Mouse (Mus musculus) liver, postnatal 0 days (tissue): ENCODE measurements around the gene Zfp292. TPM values are rescaled to one million over a fixed set of nuclear protein-coding genes. Genes with fewer than 3 reads are reported as not detected.
A peak's percentile ranks its signal among the peaks of the same experiment; 100 is the strongest.

Source experiments
- ATAC-seq: fragments of 200-750 bp; cut with Nextera tagmentation; 2 replicates; pipeline ENCODE4 v1.8.0; 2017; ENCODE audit warnings: mild to moderate bottlenecking, moderate library complexity
- DNase-seq: peaks from one replicate; pipeline ENCODE4 v3.0.0-alpha.2; 2016
- H3K27ac ChIP-seq: fragments of 300-500 bp; sonication (generic); 2 replicates; pipeline ENCODE4 v1.5.1; 2014; ENCODE audit warnings: antibody characterized with exemption, moderate library complexity, mild to moderate bottlenecking, low read depth
- H3K27me3 ChIP-seq: fragments of 300-500 bp; sonication (generic); 2 replicates; pipeline ENCODE4 v1.6.1; 2014; ENCODE audit warnings: low read length, control low read depth, mixed read lengths; ENCODE audit not compliant: insufficient read depth
- H3K36me3 ChIP-seq: fragments of 300-500 bp; sonication (generic); replicated peaks from 2 replicates; pipeline ENCODE4 v1.6.1; 2014; ENCODE audit warnings: mild to moderate bottlenecking, control low read depth, low read length, moderate library complexity, mixed read lengths; ENCODE audit not compliant: insufficient read depth
- H3K4me1 ChIP-seq: fragments of 300-500 bp; sonication (generic); 2 replicates; pipeline ENCODE4 v1.6.1; 2014; ENCODE audit warnings: antibody characterized with exemption, mild to moderate bottlenecking, control low read depth; ENCODE audit not compliant: insufficient read depth
- H3K4me2 ChIP-seq: fragments of 300-500 bp; sonication (generic); 2 replicates; pipeline ENCODE4 v1.6.1; 2014; ENCODE audit warnings: low read depth, mild to moderate bottlenecking, low read length, moderate library complexity, mixed read lengths
- H3K4me3 ChIP-seq: fragments of 300-500 bp; sonication (generic); 2 replicates; pipeline ENCODE4 v1.5.1; 2014; ENCODE audit warnings: low read depth, low read length
- H3K9ac ChIP-seq: fragments of 300-500 bp; sonication (generic); replicated peaks from 2 replicates; pipeline ENCODE4 v1.6.1; 2014; ENCODE audit warnings: mild to moderate bottlenecking, moderate library complexity
- H3K9me3 ChIP-seq: fragments of 300-500 bp; sonication (generic); 2 replicates; pipeline ENCODE4 v1.6.1; 2016; ENCODE audit warnings: mild to moderate bottlenecking, control low read depth, low read length, mixed read lengths
- CTCF ChIP-seq: sonication (generic); IDR thresholded peaks from 2 replicates; pipeline ENCODE4 v1.5.1; 2016; ENCODE audit warnings: antibody characterized with exemption, low read depth
- EP300 ChIP-seq: IDR thresholded peaks from 2 replicates; pipeline ENCODE4 v1.6.1; 2016; ENCODE audit warnings: antibody characterized with exemption, low read depth, mild to moderate bottlenecking
- WGBS: fragments of 180-500 bp; shearing (Covaris S2); extraction: QIAGEN DNeasy Blood & Tissue Kit; methylation state at CpG from one replicate; pipeline ENCODE4 v1.1.7; 2014; ENCODE audit not compliant: insufficient replicate concordance; 5-methylcytosine and 5-hydroxymethylcytosine counted together
- polyA plus RNA-seq: library from polyadenylated mRNA; unstranded; fragments of >200 nt; fragmentation: Nextera tagmentation; extraction: Ambion mirVana; gene quantifications from 2 replicates; pipeline ENCODE4 v1.2.1, GENCODE M21; 2015

Gene Zfp292
- polyA plus RNA-seq, 1 experiment from 2014 or later, result 4.5 TPM

GRCm38 (mm10) chr4:34886490-34887111 lies 3.8 kb upstream of the Zfp292 start:
- no peaks in the 10 kb centered on the region for H3K9me3 ChIP-seq
- TF ChIP-seq CTCF, result no peak
- no peak for TF ChIP-seq EP300
- peak overlapping the region; percentile 89 for H3K4me3 ChIP-seq
- peaks cover 4% of the 10 kb centered on the region; the same call in 1 of the 2 replicates for H3K27me3 ChIP-seq
- 2% methylated on average over 48 of the region's 48 CpGs for WGBS
- H3K27ac ChIP-seq, result peak overlapping the region; percentile 94
- peak overlapping the region; percentile 92 for H3K9ac ChIP-seq
- DNase-seq, result peak; percentile 87
- H3K36me3 ChIP-seq, result no peaks in the 10 kb centered on the region
- ATAC-seq, result peak; percentile 67
- peak overlapping the region; percentile 96 for H3K4me2 ChIP-seq
- peaks cover 27% of the 10 kb centered on the region for H3K4me1 ChIP-seq

GRCm38 (mm10) chr4:34885631-34886351 lies 3.0 kb upstream of the Zfp292 start:
- peaks cover 31% of the 10 kb centered on the region for H3K4me1 ChIP-seq
- ATAC-seq (no peak), DNase-seq (no peak)
- peak overlapping the region; percentile 89 for H3K4me3 ChIP-seq
- H3K4me2 ChIP-seq, result peak overlapping the region; percentile 96
- no peaks in the 10 kb centered on the region for H3K36me3 ChIP-seq
- 49% methylated on average over 9 of the region's 9 CpGs for WGBS
- no peak for TF ChIP-seq EP300
- TF ChIP-seq CTCF, result no peak
- peak overlapping the region; percentile 92 for H3K9ac ChIP-seq
- no peaks in the 10 kb centered on the region for H3K9me3 ChIP-seq
- H3K27ac ChIP-seq, result peak overlapping the region; percentile 94
- H3K27me3 ChIP-seq, result no peaks in the 10 kb centered on the region

DNA sequence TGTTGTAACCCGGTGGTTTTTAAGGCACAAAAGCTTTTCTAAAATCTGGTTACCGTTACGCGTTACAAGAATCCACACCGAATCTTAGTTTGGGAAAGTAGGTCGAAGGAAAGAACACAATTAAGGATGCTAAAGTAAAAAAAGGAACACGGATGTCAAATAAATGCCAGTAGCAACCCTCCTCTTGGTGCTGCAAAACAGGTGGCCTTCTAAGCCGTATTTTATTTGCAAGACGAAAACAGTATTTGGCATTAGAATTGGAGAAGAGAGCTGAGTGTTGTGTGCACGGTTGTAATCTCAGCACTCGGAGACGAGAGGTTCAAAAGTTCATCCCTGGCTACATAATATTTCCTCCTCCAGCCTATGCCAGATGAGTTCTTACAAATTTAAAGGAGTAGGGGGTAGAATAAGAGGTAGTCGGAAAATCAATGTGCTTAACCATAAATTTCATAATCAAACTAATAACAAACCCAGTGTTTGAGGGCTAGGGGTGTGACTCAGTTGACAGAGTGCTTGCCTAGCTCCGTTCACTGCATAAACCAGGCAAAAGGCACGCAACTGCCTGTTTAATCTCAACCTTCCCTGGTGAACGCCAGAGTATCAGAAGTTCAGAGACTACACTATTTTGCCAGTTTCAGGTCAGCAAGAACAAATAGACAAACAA lies 738 bp upstream of the Zfp292 start:
- 38% methylated on average over 16 of the region's 16 CpGs for WGBS
- Histone ChIP-seq H3K4me1 (peaks cover 26% of the 10 kb centered on the region), H3K27me3 (no peaks in the 10 kb centered on the region), H3K9me3 (no peaks in the 10 kb centered on the region), H3K4me3 (peak overlapping the region; percentile 96), H3K36me3 (no peaks in the 10 kb centered on the region), H3K27ac (peak overlapping the region; percentile 98), H3K4me2 (peak overlapping the region; percentile 78), H3K9ac (peak overlapping the region; percentile 94)
- no peak for DNase-seq
- no peak for ATAC-seq
- no peak for TF ChIP-seq CTCF
- TF ChIP-seq EP300, result no peak

- Histone ChIP-seq H3K9ac (peak overlapping the region; percentile 94), H3K4me2 (peak overlapping the region; percentile 78), H3K27me3 (no peaks in the 10 kb centered on the region), H3K27ac (peak overlapping the region; percentile 98), H3K4me1 (peaks cover 26% of the 10 kb centered on the region), H3K4me3 (peak overlapping the region; percentile 96), H3K36me3 (no peaks in the 10 kb centered on the region), H3K9me3 (no peaks in the 10 kb centered on the region)
- ATAC-seq, result peak; percentile 63
- DNase-seq, result peak; percentile 71
- TF ChIP-seq EP300 (no peak), CTCF (no peak)
- WGBS, result under 1% methylated on average over 48 of the region's 58 CpGs
Measured at GRCm38 (mm10) chr4:34882291-34882769, 430 bp downstream of the Zfp292 start.

DNA sequence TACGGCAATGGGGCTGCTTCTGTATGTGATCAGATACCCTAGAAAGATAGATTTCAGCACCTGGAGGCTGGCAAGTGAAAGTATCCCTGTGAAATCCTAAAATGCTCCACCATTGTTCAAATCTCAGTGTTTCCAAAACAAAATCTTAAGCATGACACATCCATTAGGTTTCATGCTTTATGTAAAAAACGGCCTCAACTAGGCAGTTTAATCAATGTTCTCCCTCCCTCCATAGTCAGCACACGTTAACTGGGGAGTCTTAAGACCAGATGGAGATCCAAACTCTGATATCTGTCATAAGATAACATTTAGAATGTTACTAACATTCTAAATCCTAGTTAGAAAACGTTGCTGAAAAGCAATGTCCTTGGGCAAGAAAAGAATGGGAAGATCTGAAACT lies 909 bp downstream of the Zfp292 start:
- Histone ChIP-seq H3K4me2 (peak overlapping the region; percentile 78), H3K4me1 (peaks cover 26% of the 10 kb centered on the region), H3K27me3 (no peaks in the 10 kb centered on the region), H3K9me3 (no peaks in the 10 kb centered on the region), H3K9ac (peak overlapping the region; percentile 94), H3K27ac (peak overlapping the region; percentile 98), H3K4me3 (peak overlapping the region; percentile 96), H3K36me3 (no peaks in the 10 kb centered on the region)
- no peak for DNase-seq
- no peak for ATAC-seq
- TF ChIP-seq EP300 (no peak), CTCF (no peak)
- 10% methylated on average over 4 of the region's 4 CpGs for WGBS
